Mouse (Mus musculus): ENCODE data around the gene Ablim1. TPM values are rescaled to one million over a fixed set of nuclear protein-coding genes. Genes with fewer than 3 reads are reported as not detected.

Gene Ablim1
- total RNA-seq, 2 experiments from 2014 or later, result 83.6 to 94.5 TPM

GRCm38 (mm10) chr19:57222657-57223056 lies 92.1 kb downstream of the Ablim1 start:
- DNase-seq, result no peak

GRCm38 (mm10) chr19:57221684-57222235 lies 93.0 kb downstream of the Ablim1 start:
- DNase-seq, result no peak

- DNase-seq, result no peak
Observed at GRCm38 (mm10) chr19:57219758-57220157, 95.0 kb downstream of the Ablim1 start.

GRCm38 (mm10) chr19:57217161-57217560 lies 97.6 kb downstream of the Ablim1 start:
- DNase-seq, result no peak

GRCm38 (mm10) chr19:57215527-57215926 lies 99.2 kb downstream of the Ablim1 start:
- no peak for DNase-seq

GRCm38 (mm10) chr19:57212406-57212805 lies 102.3 kb downstream of the Ablim1 start:
- no peak for DNase-seq

- DNase-seq, result peak; percentile 31
Observed at GRCm38 (mm10) chr19:57211444-57212111, 103.1 kb downstream of the Ablim1 start.

- no peak for DNase-seq
Observed at GRCm38 (mm10) chr19:57210924-57211323, 103.8 kb downstream of the Ablim1 start.

- peak; percentile 64 for DNase-seq
Observed at GRCm38 (mm10) chr19:57204101-57204500, 110.6 kb downstream of the Ablim1 start.

GRCm38 (mm10) chr19:57202554-57202953 lies 112.2 kb downstream of the Ablim1 start:
- no peak for DNase-seq

- no peak for DNase-seq
Observed at GRCm38 (mm10) chr19:57201090-57201483, 113.6 kb downstream of the Ablim1 start.

- no peak for DNase-seq
Observed at GRCm38 (mm10) chr19:57200477-57201089, 114.1 kb downstream of the Ablim1 start.

GRCm38 (mm10) chr19:57199361-57199760 lies 115.4 kb downstream of the Ablim1 start:
- DNase-seq, result peak; percentile 41

- DNase-seq, result no peak
Observed at GRCm38 (mm10) chr19:57198531-57198930, 116.2 kb downstream of the Ablim1 start.

GRCm38 (mm10) chr19:57198029-57198428 lies 116.7 kb downstream of the Ablim1 start:
- DNase-seq, result no peak

- DNase-seq, result peak; percentile 83
Observed at GRCm38 (mm10) chr19:57197043-57197817, 117.5 kb downstream of the Ablim1 start.

- DNase-seq, result no peak
Observed at GRCm38 (mm10) chr19:57196616-57197015, 118.1 kb downstream of the Ablim1 start.

- no peak for DNase-seq
Observed at GRCm38 (mm10) chr19:57195169-57195930, 119.4 kb downstream of the Ablim1 start.

GRCm38 (mm10) chr19:57193958-57194357 lies 120.8 kb downstream of the Ablim1 start:
- peak; percentile 55 for DNase-seq

- no peak for DNase-seq
Observed at GRCm38 (mm10) chr19:57193382-57193781, 121.3 kb downstream of the Ablim1 start.

- no peak for DNase-seq
Observed at GRCm38 (mm10) chr19:57191109-57191508, 123.6 kb downstream of the Ablim1 start.

GRCm38 (mm10) chr19:57189427-57189826 lies 125.3 kb downstream of the Ablim1 start:
- DNase-seq, result no peak

All from adrenal gland, postnatal 10 days (tissue).